Mouse (Mus musculus) hindlimb bud, embryonic 11.5 days (tissue): Measurements from ENCODE around the gene Tmem222.

Source experiments
- DNase-seq: peaks from one replicate; pipeline ENCODE4 v3.0.0-alpha.2; 2012; ENCODE audit warnings: low read depth, low spot score; ENCODE audit errors: extremely low spot score

The Tmem222 gene

GRCm38 (mm10) chr4:133285299-133285698 is 7.7 kb upstream of the Tmem222 start:
- no peak for DNase-seq

GRCm38 (mm10) chr4:133282656-133283055 is 5.1 kb upstream of the Tmem222 start:
- no peak for DNase-seq

GRCm38 (mm10) chr4:133281951-133282481 is 4.4 kb upstream of the Tmem222 start:
- no peak for DNase-seq

- DNase-seq = no peak
These were observed 3.9 kb upstream of the Tmem222 start for GRCm38 (mm10) chr4:133281513-133281912.

- no peak for DNase-seq
These were observed 890 bp upstream of the Tmem222 start for GRCm38 (mm10) chr4:133278482-133278881.

GRCm38 (mm10) chr4:133278067-133278466 is 475 bp upstream of the Tmem222 start:
- DNase-seq = no peak

GRCm38 (mm10) chr4:133270929-133271328 is 6.7 kb downstream of the Tmem222 start:
- no peak for DNase-seq

- DNase-seq = no peak
These were observed 8.0 kb downstream of the Tmem222 start for GRCm38 (mm10) chr4:133269596-133269995.

GRCm38 (mm10) chr4:133268931-133269330 is 8.7 kb downstream of the Tmem222 start:
- no peak for DNase-seq

GRCm38 (mm10) chr4:133266248-133266880 is 11.2 kb downstream of the Tmem222 start:
- DNase-seq = no peak

GRCm38 (mm10) chr4:133265759-133266158 is 11.8 kb downstream of the Tmem222 start:
- DNase-seq = no peak

GRCm38 (mm10) chr4:133265297-133265696 is 12.3 kb downstream of the Tmem222 start:
- no peak for DNase-seq

GRCm38 (mm10) chr4:133264559-133264958 is 13.0 kb downstream of the Tmem222 start:
- DNase-seq = no peak

- no peak for DNase-seq
These were observed 13.8 kb downstream of the Tmem222 start for GRCm38 (mm10) chr4:133263756-133264155.

- DNase-seq = no peak
These were observed 14.7 kb downstream of the Tmem222 start, which contains the start of gene Sytl1 for GRCm38 (mm10) chr4:133262882-133263281. Sytl1 (minus strand) TSS chr4:133263113.

GRCm38 (mm10) chr4:133262375-133262765 is 15.2 kb downstream of the Tmem222 start:
- no peak for DNase-seq

GRCm38 (mm10) chr4:133261641-133262374 is 15.8 kb downstream of the Tmem222 start:
- DNase-seq = no peak

GRCm38 (mm10) chr4:133257798-133258408 is 19.7 kb downstream of the Tmem222 start:
- no peak for DNase-seq

- no peak for DNase-seq
These were observed 20.4 kb downstream of the Tmem222 start for GRCm38 (mm10) chr4:133257230-133257629.

- no peak for DNase-seq
These were observed 20.8 kb downstream of the Tmem222 start for GRCm38 (mm10) chr4:133256820-133257219.

- DNase-seq = no peak
These were observed 22.2 kb downstream of the Tmem222 start for GRCm38 (mm10) chr4:133255392-133255791.

GRCm38 (mm10) chr4:133253412-133253811 is 24.2 kb downstream of the Tmem222 start:
- no peak for DNase-seq
